Mouse (Mus musculus) large intestine, adult 2 months (tissue): Measurements from ENCODE around the gene Osbp2. TPM values are rescaled to one million over a fixed set of nuclear protein-coding genes. Genes with fewer than 3 reads are reported as not detected.

ENCODE experiments used
- DNase-seq: peaks from one replicate; pipeline ENCODE4 v3.0.0-alpha.2; 2012; ENCODE audit warnings: low read depth, low spot score
- whole genome bisulfite sequencing: fragments of 180-500 bp; shearing (Covaris S2); methylation state at CpG from one replicate; pipeline ENCODE4 v1.1.7; 2018; 5-methylcytosine and 5-hydroxymethylcytosine counted together
- polyA plus RNA-seq: library from polyadenylated mRNA; depleted of rRNA; stranded (reverse); fragments of >200 nt; gene quantifications from 2 replicates; pipeline ENCODE4 v1.2.3, GENCODE M21; 2012

The Osbp2 gene
- polyA plus RNA-seq, 1 experiment = 0.68 TPM

GRCm38 (mm10) chr11:3725331-3726054 is 138.2 kb downstream of the Osbp2 start:
- DNase-seq = no peak
- 62% methylated on average over 10 of the region's 10 CpGs for WGBS

GRCm38 (mm10) chr11:3724726-3725125 is 139.0 kb downstream of the Osbp2 start:
- WGBS = 71% methylated on average over 5 of the region's 5 CpGs
- DNase-seq = no peak

DNA sequence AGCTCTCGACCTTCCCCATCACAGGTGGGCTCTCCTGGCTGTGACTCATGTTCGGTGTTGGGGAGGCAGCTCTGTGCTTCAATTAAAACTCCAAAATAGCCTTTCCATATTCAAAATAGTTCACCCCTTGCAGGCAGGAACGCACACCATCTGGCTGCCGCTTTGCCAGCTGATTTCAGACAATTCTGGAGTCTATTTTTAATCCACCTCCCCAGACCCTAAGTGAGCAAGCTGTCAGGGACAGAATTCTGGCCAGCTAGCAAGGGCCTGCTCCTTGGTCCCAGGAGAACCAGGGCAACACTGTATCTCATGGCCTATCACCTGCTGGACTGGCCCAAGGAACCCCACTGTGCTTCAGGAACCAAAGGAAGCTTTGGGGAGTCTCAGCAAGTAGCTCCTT is 139.8 kb downstream of the Osbp2 start:
- 70% methylated on average over 4 of the region's 4 CpGs for WGBS
- no peak for DNase-seq

- WGBS = 44% methylated on average over 3 of the region's 3 CpGs
- DNase-seq = no peak
Observed at GRCm38 (mm10) chr11:3722861-3723260, 140.8 kb downstream of the Osbp2 start.

DNA sequence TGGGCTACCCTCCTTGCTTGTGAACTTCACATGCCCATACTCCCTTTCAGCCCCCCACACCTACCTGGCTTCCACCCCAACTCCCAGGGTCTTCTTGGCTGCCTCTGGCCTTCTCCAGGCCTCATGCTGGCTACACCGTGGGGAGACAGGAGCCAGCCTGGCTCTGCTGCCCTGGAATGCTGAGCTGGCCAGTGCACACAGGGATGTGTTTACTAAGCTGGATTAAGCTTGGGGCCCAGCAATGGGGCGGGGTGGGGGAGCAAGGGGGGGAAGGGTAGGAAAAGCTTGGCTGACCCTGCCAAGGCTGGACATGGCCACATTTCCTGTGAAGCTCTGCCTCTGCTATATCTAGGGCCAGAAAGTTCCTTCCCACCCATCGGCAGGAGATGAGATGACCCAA is 141.7 kb downstream of the Osbp2 start:
- WGBS = 35% methylated on average over 3 of the region's 3 CpGs
- no peak for DNase-seq

DNA sequence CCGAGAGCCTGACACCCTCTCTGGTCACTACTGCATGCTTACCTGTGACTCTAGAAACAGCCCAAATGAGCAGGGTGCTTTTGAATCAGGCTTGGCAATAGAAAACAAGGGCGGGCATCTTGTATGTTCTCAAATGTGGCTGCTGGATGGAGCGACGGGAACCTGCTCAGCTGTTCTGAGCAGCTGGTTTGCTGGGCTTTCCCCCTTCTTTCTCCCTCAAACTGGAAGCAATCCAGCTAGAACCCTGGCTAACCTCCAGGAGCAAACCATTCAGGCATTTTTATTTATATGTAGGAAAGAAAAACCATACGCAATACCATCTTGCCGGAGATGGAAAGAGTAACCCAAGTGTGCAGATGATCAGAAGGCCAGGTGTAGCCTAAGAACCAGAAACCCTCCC is 147.0 kb downstream of the Osbp2 start:
- no peak for DNase-seq
- WGBS = 66% methylated on average over 6 of the region's 6 CpGs

DNA sequence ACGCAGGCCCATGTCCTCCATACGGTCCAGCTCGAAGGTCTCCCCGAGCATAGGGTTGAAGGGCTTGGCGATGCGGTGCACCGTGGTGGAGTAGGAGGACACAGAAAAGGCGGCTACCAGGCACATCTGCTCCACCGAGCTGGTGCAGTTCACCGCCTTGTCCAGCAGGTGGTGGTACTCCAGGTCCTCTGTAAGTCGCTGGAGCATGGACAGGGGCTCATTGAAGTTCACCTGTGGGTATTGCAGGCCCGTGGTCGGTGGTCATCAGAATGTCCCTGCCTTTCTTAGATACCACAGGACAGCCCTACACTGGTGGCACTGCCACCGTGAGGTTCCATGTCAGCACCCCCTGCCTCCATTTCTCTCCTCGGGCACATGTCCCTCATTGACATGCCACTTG is 149.2 kb downstream of the Osbp2 start:
- WGBS = 22% methylated on average over 15 of the region's 15 CpGs
- DNase-seq = no peak

DNA sequence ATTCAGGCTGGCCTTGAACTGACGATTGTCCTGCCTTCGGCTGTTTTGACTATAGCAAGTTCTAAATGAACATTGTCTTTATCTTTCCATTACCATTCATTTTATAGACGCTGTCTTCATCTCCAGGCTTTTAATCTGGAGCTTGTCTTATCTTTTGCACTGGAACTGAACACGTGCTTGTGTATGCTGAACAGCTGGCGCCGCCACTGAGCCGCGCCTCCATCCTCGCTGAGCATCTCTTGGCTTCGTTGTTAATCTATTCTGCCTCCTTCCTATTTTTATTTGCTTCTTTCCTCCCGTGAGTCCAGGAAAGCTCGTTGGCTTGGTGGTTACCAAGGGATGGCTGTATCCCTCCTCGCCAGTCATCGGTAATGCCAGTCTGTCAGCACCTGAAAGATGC is 153.5 kb downstream of the Osbp2 start:
- no peak for DNase-seq
- WGBS = 60% methylated on average over 14 of the region's 14 CpGs

GRCm38 (mm10) chr11:3707057-3707456 is 156.6 kb downstream of the Osbp2 start:
- no peak for DNase-seq
- WGBS = 74% methylated on average over 8 of the region's 8 CpGs

- DNase-seq = no peak
- WGBS = 67% methylated on average over 8 of the region's 8 CpGs
Observed at GRCm38 (mm10) chr11:3704404-3704803, 159.3 kb downstream of the Osbp2 start.

GRCm38 (mm10) chr11:3703089-3703992 is 160.4 kb downstream of the Osbp2 start:
- 27% methylated on average over 7 of the region's 7 CpGs for WGBS
- DNase-seq = no peak

DNA sequence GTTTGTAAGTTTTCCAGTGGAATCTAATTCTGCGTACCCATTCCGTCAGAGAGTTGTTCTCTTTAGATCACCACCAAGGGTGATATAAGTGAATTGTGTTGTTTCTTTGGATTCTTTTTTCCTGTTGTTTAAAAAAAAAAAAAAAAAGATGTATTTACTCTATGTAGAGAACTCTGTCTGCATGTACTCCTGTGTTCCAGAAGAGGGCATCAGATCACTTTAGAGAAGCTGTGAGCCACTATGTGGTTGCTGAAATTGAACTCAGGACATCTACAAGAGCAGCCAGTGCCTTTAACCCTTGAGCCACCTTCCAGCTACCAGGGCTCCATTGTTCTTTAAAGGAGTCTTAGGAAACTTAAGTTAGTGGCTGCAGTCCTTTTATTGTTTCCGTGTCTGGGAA is 166.3 kb downstream of the Osbp2 start:
- no peak for DNase-seq

GRCm38 (mm10) chr11:3696086-3696616 is 167.6 kb downstream of the Osbp2 start:
- whole genome bisulfite sequencing = 66% methylated on average over 5 of the region's 5 CpGs
- DNase-seq = no peak

More for the DNA sequence above, 166.3 kb downstream of the Osbp2 start:
- WGBS = 94% methylated on average over 3 of the region's 3 CpGs

DNA sequence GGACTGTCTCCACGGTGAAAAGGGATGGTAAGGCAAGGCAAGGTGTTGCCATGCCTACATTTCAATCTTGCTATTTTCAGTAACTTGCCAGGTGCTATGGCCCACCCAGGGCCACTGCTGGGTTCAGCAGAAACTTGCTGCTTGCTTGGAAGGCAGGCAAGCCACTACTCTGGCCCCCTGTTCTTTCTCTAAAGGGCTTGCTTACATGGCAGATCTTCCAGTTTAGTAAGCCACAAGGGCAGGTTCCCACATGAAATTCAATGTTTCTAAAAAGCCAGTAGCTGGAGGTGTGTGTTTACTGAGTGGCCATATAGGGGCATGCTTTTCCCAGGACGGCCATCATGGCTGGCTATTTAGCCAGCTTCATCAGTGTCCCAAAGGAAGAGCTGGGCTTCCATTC is 172.0 kb downstream of the Osbp2 start:
- 88% methylated on average over 2 of the region's 2 CpGs for WGBS

DNA sequence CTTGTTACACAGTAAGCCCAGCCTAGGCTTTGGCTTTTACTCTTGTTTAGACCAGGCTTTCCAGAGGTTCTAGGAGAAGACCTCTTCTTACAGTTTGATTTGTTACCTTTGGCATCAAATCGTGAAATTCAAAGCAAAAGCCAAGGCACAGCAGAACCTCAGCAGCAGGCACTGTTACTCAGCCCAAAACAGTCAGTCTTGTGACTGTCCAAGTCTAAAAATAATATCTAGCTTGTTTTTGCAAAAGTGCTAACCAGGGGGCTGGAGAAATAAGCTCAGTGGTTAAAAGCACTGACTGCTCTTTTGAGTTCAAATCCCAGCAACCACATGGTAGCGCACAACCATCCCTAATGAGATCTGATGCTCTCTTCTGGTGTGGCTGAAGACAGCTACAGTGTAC is 176.8 kb downstream of the Osbp2 start:
- 77% methylated on average over 2 of the region's 2 CpGs for WGBS

More for the DNA sequence above, 172.0 kb downstream of the Osbp2 start:
- no peak for DNase-seq

GRCm38 (mm10) chr11:3686318-3686717 is 177.4 kb downstream of the Osbp2 start:
- 90% methylated on average over 2 of the region's 2 CpGs for WGBS
- DNase-seq = no peak

More for the DNA sequence above, 176.8 kb downstream of the Osbp2 start:
- no peak for DNase-seq

- DNase-seq = no peak
- 91% methylated on average over 8 of the region's 8 CpGs for WGBS
Observed at GRCm38 (mm10) chr11:3685431-3685830, 178.3 kb downstream of the Osbp2 start.

DNA sequence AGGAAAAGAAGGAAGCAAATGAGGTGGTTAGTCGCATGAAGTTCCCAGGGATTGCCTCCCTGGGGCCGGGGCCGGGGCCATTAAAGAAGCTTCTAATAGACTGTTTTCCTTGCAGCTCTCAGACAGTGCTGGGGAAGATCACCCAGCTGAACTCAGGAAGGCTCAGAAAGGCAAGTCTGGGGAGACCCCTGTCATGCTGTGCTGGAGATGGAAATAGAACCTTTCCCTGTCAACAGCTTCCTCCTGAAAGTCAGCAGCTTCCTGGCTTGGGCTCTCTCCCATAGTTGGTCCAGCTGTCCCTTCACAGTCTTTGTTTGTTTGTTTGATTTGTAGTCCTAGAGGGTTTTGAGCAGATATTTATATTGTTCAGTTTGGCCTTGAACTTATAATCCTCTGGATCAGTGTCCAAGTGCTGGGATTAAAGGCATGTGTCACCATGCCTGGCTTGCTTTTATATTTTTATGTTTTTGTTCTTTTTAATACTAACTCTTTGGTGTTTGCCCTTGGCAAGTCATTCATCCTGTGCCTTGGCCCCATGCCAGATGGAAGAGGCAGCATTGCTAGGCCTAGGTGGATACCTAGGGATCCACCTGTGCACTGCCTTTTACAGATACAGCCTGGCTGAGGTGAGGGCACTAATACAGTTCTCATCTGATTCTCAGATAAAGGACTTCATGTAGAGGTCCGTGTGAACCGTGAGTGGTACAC is 178.8 kb downstream of the Osbp2 start:
- DNase-seq = no peak
- WGBS = 87% methylated on average over 5 of the region's 5 CpGs

GRCm38 (mm10) chr11:3684232-3684631 is 179.5 kb downstream of the Osbp2 start:
- no peak for DNase-seq
- WGBS = 97% methylated on average over 1 of the region's 1 CpGs

- WGBS = 95% methylated on average over 11 of the region's 11 CpGs
Observed at GRCm38 (mm10) chr11:3683696-3684095, 180.0 kb downstream of the Osbp2 start.

More at GRCm38 (mm10) chr11:3683696-3684095, 180.0 kb downstream of the Osbp2 start:
- DNase-seq = no peak
